Mouse (Mus musculus) C2C12 (cell line): ENCODE measurements around the gene 2900026A02Rik.

ENCODE experiments used
- CEBPB ChIP-seq: IDR thresholded peaks from one replicate; pipeline ENCODE4 v1.6.1; 2011; ENCODE audit warnings: low read depth, mild to moderate bottlenecking, control low read depth, moderate library complexity
- CTCF ChIP-seq: IDR thresholded peaks from one replicate; pipeline ENCODE4 v1.5.1; 2011; ENCODE audit not compliant: control insufficient read depth, insufficient read depth, insufficient read length
- MAX ChIP-seq: IDR thresholded peaks from one replicate; pipeline ENCODE4 v1.6.1; 2011; ENCODE audit warnings: mild to moderate bottlenecking, control low read depth
- MYOD1 ChIP-seq: IDR thresholded peaks from one replicate; pipeline ENCODE4 v1.6.1; 2011; ENCODE audit warnings: low read depth; ENCODE audit not compliant: control insufficient read depth, insufficient read length
- MYOG ChIP-seq: IDR thresholded peaks from one replicate; pipeline ENCODE4 v1.6.1; 2011; ENCODE audit not compliant: control insufficient read depth, insufficient read length; ENCODE audit errors: extremely low read depth
- USF1 ChIP-seq: IDR thresholded peaks from one replicate; pipeline ENCODE4 v1.6.1; 2011; ENCODE audit warnings: low read depth, mild to moderate bottlenecking, control low read depth, moderate library complexity

DNA sequence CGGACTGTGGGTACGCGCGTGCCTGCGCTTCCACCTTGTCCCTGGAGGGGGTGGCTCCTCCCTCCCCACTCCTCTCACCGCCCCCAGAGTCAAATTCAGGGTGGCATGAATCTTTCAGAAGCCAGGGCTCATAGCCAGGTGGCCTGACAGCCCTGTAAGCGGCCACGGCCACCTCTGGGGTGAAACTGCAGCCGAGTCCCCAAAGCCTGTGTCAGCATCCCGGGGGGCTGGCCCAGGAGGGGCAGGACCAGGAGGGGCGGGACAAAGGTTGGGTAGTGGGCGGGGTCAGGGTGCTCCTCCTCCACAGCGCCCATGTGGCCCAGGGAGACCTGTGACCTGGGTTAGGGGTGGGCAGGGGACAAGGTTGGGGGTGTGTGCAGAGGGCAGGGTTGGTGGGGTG is 57.9 kb downstream of the 2900026A02Rik start:
- TF ChIP-seq CTCF (no peak), MAX (no peak), MYOD1 (no peak), CEBPB (no peak), USF1 (no peak), MYOG (no peak)
